Mouse (Mus musculus): ENCODE results near the gene Dgkq. TPM values are rescaled to one million over a fixed set of nuclear protein-coding genes. Genes with fewer than 3 reads are reported as not detected.
A peak's percentile ranks its signal among the peaks of the same experiment; 100 is the strongest.

The Dgkq gene
- total and polyA plus RNA-seq, 3 experiments: 11.3 TPM; not detected in 1

DNA sequence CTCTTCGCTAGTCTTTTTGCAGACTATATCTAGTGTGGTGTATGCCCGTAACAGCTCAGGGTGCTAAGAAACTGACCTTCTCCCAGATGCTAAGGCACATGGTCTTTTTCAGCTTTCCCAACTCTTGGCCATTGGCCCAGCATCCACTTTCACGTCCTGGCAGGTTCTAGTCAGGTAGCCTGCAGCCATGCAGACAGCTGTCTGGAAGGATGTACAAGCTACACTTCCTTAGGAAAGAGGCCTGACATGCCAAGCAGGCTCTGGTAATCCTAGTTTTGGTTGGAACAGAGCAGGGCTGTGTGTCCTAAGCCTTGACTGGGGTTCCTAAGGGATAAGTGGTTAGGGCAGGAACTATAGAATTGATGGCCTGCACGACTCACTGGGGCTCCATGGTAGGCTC, 6.7 kb downstream of the Dgkq start:
- DNase-seq (ENCODE audit: low read depth, low spot score): no peak
- TF ChIP-seq ZNF384 (IDR thresholded peaks at IDR 0.05; ENCODE audit: low read depth, low read length): no peak
- no peak for TF ChIP-seq TAL1 (IDR thresholded peaks at IDR 0.05; ENCODE audit: low read length)
- TF ChIP-seq BHLHE40 (IDR thresholded peaks at IDR 0.05; ENCODE audit: borderline replicate concordance, low read depth, low read length): no peak
- no peak for TF ChIP-seq CTCF (IDR thresholded peaks at IDR 0.05 in 2 of 3, conservative IDR thresholded peaks at IDR 0.05 in 1 of 3; ENCODE audit: control insufficient read depth in 1 of 3, insufficient read depth in 1 of 3, low read depth in 2 of 3, low read length in 3 of 3, poor library complexity in 1 of 3, severe bottlenecking in 1 of 3)
- H3K27ac ChIP-seq (ENCODE audit: control insufficient read depth, low read depth, low read length): no peak overlapping the region
- H3K4me3 ChIP-seq (ENCODE audit: control insufficient read depth in 1 of 2, insufficient read depth in 1 of 2, low read depth in 2 of 2, low read length in 2 of 2): no peak overlapping the region
- H3K9ac ChIP-seq (ENCODE audit: control insufficient read depth, low read depth, low read length, poor library complexity, severe bottlenecking): no peak overlapping the region
- peaks cover 13 to 24% of the 10 kb centered on the region in 2 experiments for H3K4me1 ChIP-seq (ENCODE audit: control insufficient read depth in 1 of 2, insufficient read depth in 2 of 2, low read length in 2 of 2)
- peaks cover 0 to 10% of the 10 kb centered on the region in 2 experiments; a peak in 2 of 4 replicates for H3K36me3 ChIP-seq (ENCODE audit: control insufficient read depth in 1 of 2, insufficient read depth in 2 of 2, low read length in 2 of 2)
- peaks cover 13% of the 10 kb centered on the region for H3K79me2 ChIP-seq (ENCODE audit: control insufficient read depth, insufficient read depth, low read length, poor library complexity)
- H3K27me3 ChIP-seq (ENCODE audit: control insufficient read depth in 1 of 2, insufficient read depth in 2 of 2, low read length in 2 of 2): no peaks in the 10 kb centered on the region
- H3K9me3 ChIP-seq (replicated peaks; ENCODE audit: insufficient read depth, low read length): no peaks in the 10 kb centered on the region

DNA sequence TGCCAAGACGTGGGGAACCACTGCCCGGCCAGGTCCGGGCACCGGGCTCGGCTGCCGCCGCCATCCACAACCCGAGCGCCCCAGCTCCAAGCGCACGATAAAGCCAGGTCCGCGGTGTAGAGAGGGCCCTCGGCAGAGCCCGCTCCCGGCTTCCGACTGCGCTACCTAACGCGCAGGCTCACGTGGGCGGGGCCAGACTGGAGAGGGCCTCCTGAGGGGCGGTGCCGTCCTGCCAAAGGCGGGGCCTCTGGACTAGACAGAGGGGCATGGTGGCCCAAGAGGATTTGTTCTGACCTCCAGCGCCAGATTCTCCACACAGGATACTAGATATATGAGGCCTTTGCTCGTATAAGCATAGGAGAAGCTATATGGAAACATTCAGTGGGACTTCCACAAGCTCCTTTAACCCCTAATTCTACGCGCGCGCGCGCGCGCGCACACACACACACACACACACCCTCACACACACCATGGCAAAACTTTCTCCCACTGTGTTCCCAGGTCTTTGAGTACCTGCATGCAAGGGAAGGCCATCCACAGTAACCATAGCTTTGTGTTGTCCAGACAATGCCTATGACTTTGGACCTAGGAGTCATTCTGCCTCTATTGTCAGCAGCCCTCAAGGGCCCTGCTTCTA, 8.7 kb downstream of the Dgkq start:
- H3K27ac ChIP-seq (ENCODE audit: control insufficient read depth, low read depth, low read length): no peak overlapping the region
- H3K4me3 ChIP-seq (ENCODE audit: control insufficient read depth in 1 of 2, insufficient read depth in 1 of 2, low read depth in 2 of 2, low read length in 2 of 2): peak overlapping the region; percentile 92 to 95
- H3K9ac ChIP-seq (ENCODE audit: control insufficient read depth, low read depth, low read length, poor library complexity, severe bottlenecking): peak overlapping the region; percentile 92
- H3K27me3 ChIP-seq (ENCODE audit: control insufficient read depth in 1 of 2, insufficient read depth in 2 of 2, low read length in 2 of 2): no peaks in the 10 kb centered on the region
- H3K79me2 ChIP-seq (ENCODE audit: control insufficient read depth, insufficient read depth, low read length, poor library complexity): peaks cover 13% of the 10 kb centered on the region
- no peaks in the 10 kb centered on the region for H3K9me3 ChIP-seq (replicated peaks; ENCODE audit: insufficient read depth, low read length)
- peaks cover 0 to 2% of the 10 kb centered on the region in 2 experiments; a peak in 2 of 4 replicates for H3K36me3 ChIP-seq (ENCODE audit: control insufficient read depth in 1 of 2, insufficient read depth in 2 of 2, low read length in 2 of 2)
- DNase-seq (ENCODE audit: low read depth, low spot score): peak; percentile 91
- peaks cover 4 to 14% of the 10 kb centered on the region in 2 experiments for H3K4me1 ChIP-seq (ENCODE audit: control insufficient read depth in 1 of 2, insufficient read depth in 2 of 2, low read length in 2 of 2)
- TF ChIP-seq GABPA (IDR thresholded peaks at IDR 0.05; ENCODE audit: low read depth, low read length) (no peak), ETS1 (IDR thresholded peaks at IDR 0.05; ENCODE audit: low read depth, low read length) (no peak), ZC3H11A (IDR thresholded peaks at IDR 0.05; ENCODE audit: low read depth, low read length) (no peak), E2F4 (IDR thresholded peaks at IDR 0.05; ENCODE audit: borderline replicate concordance, low read depth, low read length) (no peak), USF2 (IDR thresholded peaks at IDR 0.05; ENCODE audit: borderline replicate concordance in 1 of 2, insufficient read depth in 1 of 2, low read depth in 1 of 2, low read length in 2 of 2) (no peak), CTCF (IDR thresholded peaks at IDR 0.05 in 2 of 3, conservative IDR thresholded peaks at IDR 0.05 in 1 of 3; ENCODE audit: control insufficient read depth in 1 of 3, insufficient read depth in 1 of 3, low read depth in 2 of 3, low read length in 3 of 3, poor library complexity in 1 of 3, severe bottlenecking in 1 of 3) (no peak), JUND (IDR thresholded peaks at IDR 0.05; ENCODE audit: low read depth, low read length) (no peak), RCOR1 (IDR thresholded peaks at IDR 0.05; ENCODE audit: low read depth, low read length) (no peak), HCFC1 (IDR thresholded peaks at IDR 0.05; ENCODE audit: low read depth, low read length) (peak; percentile 58; the same call in 1 of the 2 replicates), ELF1 (IDR thresholded peaks at IDR 0.05; ENCODE audit: low read depth, low read length) (peak; percentile 57), ZKSCAN1 (IDR thresholded peaks at IDR 0.05; ENCODE audit: low read depth, low read length) (0 out of 2 replicates have a peak, but pooled peaks have one; percentile 28), MAZ (IDR thresholded peaks at IDR 0.05; ENCODE audit: low read depth, low read length) (no peak), BHLHE40 (IDR thresholded peaks at IDR 0.05; ENCODE audit: borderline replicate concordance, low read depth, low read length) (no peak), TAL1 (IDR thresholded peaks at IDR 0.05; ENCODE audit: low read length) (no peak), MXI1 (IDR thresholded peaks at IDR 0.05; ENCODE audit: low read depth, low read length) (no peak; the same call in 1 of the 2 replicates), MEF2A (IDR thresholded peaks at IDR 0.05; ENCODE audit: extremely low read depth, insufficient replicate concordance, low read depth, low read length, poor library complexity, severe bottlenecking) (no peak), TBP (IDR thresholded peaks at IDR 0.05; ENCODE audit: low read depth, low read length) (0 out of 2 replicates have a peak, but pooled peaks have one; percentile 45), TCF12 (IDR thresholded peaks at IDR 0.05; ENCODE audit: low read depth, low read length) (peak; percentile 58), USF1 (IDR thresholded peaks at IDR 0.05; ENCODE audit: low read depth, low read length) (peak; percentile 76), RAD21 (IDR thresholded peaks at IDR 0.05; ENCODE audit: low read depth, low read length) (no peak), GATA1 (IDR thresholded peaks at IDR 0.05; ENCODE audit: low read depth, low read length) (no peak), CHD1 (IDR thresholded peaks at IDR 0.05; ENCODE audit: low read depth, low read length) (no peak), UBTF (IDR thresholded peaks at IDR 0.05; ENCODE audit: borderline replicate concordance, insufficient read depth, low read depth, low read length) (0 out of 2 replicates have a peak, but pooled peaks have one; percentile 18), POLR2A (IDR thresholded peaks at IDR 0.05; ENCODE audit: control insufficient read depth in 1 of 2, insufficient read depth in 1 of 2, low read depth in 1 of 2, low read length in 2 of 2, poor library complexity in 1 of 2) (peak; percentile 77 to 86), MAX (IDR thresholded peaks at IDR 0.05; ENCODE audit: low read length) (0 out of 2 replicates have a peak, but pooled peaks have one; percentile 16), POLR2AphosphoS5 (IDR thresholded peaks at IDR 0.05; ENCODE audit: borderline replicate concordance, low read depth, low read length) (no peak), KAT2A (conservative IDR thresholded peaks at IDR 0.05; ENCODE audit: low read depth, low read length) (no peak), POLR2AphosphoS2 (IDR thresholded peaks at IDR 0.05; ENCODE audit: low read length) (peak; percentile 69; the same call in 1 of the 2 replicates)

Measured in MEL (cell line).